Mouse (Mus musculus): ENCODE data around the gene Zfp867. TPM values are rescaled to one million over a fixed set of nuclear protein-coding genes. Genes with fewer than 3 reads are reported as not detected.

Gene Zfp867
- 3.4 and 3.8 TPM in 2 replicates for polyA plus RNA-seq (2015; fragmentation: Nextera tagmentation; extraction: Ambion mirVana)

DNA sequence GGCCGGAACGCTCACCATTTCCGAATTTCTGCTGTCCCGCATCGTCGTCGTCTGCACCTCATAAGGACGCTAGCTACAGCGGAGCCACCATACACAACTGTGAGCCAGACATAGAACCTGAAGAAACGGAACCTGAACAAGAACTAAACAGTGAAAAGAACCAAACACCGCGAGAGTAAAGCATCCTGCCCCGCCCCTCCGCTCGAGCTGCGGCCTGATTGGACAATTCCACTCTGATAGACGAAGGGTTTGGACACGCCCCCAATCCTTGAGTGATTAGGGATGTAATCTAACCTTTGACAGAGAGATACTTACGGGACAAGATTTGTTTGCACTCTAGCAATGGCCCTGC, at the start of gene Zfp867:
Zfp867 (minus strand) TSS at position 149 of the 352 bp plus-strand sequence.
- no peaks in the 10 kb centered on the region for H3K27me3 ChIP-seq (ENCODE audit: control insufficient read depth, insufficient read depth, low read length)
- DNase-seq (ENCODE audit: low spot score) = peak; percentile 90
- ATAC-seq (ENCODE audit: low FRiP score, low TSS enrichment) = peak; percentile 89
- H3K4me3 ChIP-seq (ENCODE audit: low read depth, low read length) = peak within 1 kb of the TSS; percentile 82
- peak within 1 kb of the TSS; percentile 85 for H3K27ac ChIP-seq (replicated peaks)
- no peaks in the 10 kb centered on the region for H3K9me3 ChIP-seq (ENCODE audit: control insufficient read depth, low read length)
- no peaks in the 10 kb centered on the region; the same call in 1 of the 2 replicates for H3K4me1 ChIP-seq (replicated peaks; ENCODE audit: control insufficient read depth, insufficient read depth)
- H3K36me3 ChIP-seq (ENCODE audit: control insufficient read depth, insufficient read depth, low read length) = no peaks in the 10 kb centered on the region
- H3K9ac ChIP-seq (ENCODE audit: low read length) = peak within 1 kb of the TSS; percentile 89
- 0% methylated on average over 19 of the region's 19 CpGs for WGBS
- TF ChIP-seq CTCF (IDR thresholded peaks at IDR 0.05; ENCODE audit: low read depth) (no peak), EP300 (optimal IDR thresholded peaks at IDR 0.05) (no peak)
- peak within 1 kb of the TSS; percentile 94 for H3K4me2 ChIP-seq (replicated peaks; ENCODE audit: low read depth)

DNA sequence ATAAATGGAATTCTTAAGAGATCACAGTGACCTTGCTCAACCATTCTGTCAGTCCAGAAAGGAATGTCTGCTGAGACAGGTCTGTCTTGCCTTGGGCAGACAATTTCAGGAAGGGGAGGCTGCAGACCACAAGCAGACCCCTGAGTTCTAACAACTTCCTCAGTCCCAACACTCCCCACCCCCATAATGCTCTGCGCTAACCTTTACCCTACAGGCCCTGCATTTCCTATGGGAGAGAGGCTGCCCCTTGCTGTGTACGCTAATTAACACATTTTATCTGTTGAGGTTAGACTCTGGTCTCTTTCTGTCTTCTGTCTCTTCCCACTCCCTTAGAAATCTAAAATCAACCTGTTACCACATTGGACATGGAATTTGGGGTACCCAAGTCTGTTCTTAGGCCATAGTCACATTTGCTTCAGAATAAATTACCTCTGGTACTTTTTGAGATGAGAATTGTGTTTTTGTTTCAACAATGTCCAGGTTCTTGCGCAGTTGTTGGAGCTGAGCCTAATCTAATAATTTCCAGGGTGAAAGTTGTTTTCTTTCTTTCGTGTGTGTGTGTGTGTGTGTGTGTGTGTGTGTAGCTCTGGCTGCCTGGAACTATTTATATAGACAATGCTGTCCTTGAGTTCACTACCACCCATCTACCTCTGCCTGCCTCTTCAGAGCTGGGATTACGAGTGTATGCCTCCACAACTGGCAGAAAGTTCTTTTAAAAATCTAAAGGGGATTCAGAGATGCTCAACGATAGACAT, 47.6 kb upstream of the Zfp867 start:
- H3K9me3 ChIP-seq (ENCODE audit: control insufficient read depth, low read length) = no peaks in the 10 kb centered on the region
- DNase-seq (ENCODE audit: low spot score) = no peak
- no peak for ATAC-seq (ENCODE audit: low FRiP score, low TSS enrichment)
- no peaks in the 10 kb centered on the region for H3K27me3 ChIP-seq (ENCODE audit: control insufficient read depth, insufficient read depth, low read length)
- H3K36me3 ChIP-seq (ENCODE audit: control insufficient read depth, insufficient read depth, low read length) = no peaks in the 10 kb centered on the region
- WGBS = 55% methylated on average over 6 of the region's 6 CpGs
- TF ChIP-seq CTCF (IDR thresholded peaks at IDR 0.05; ENCODE audit: low read depth) (no peak), EP300 (optimal IDR thresholded peaks at IDR 0.05) (no peak)
- no peak overlapping the region for H3K4me3 ChIP-seq (ENCODE audit: low read depth, low read length)
- no peaks in the 10 kb centered on the region for H3K4me1 ChIP-seq (replicated peaks; ENCODE audit: control insufficient read depth, insufficient read depth)
- no peak overlapping the region for H3K4me2 ChIP-seq (replicated peaks; ENCODE audit: low read depth)
- H3K27ac ChIP-seq (replicated peaks) = peak overlapping the region; percentile 75
- no peak overlapping the region for H3K9ac ChIP-seq (ENCODE audit: low read length)

DNA sequence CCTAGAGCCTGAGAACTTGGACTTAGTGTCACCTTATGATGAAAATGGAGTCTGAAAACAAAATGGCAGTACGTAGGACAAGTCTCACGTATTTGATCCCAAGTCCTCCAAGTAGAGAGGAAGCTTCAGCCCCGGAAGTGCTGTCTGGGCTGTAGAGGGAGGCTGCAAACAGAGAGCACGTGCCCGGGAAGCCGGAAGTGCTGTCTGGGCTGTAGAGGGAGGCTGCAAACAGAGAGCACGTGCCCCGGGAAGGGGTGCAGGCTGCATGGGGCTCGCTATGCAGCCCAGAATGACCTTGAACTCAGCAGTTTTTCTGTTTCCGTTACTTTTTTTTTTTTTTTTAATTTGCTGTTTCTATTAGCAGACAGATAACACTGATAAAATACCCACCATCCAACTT, 46.0 kb upstream of the Zfp867 start:
- DNase-seq (ENCODE audit: low spot score) (peak; percentile 45), ATAC-seq (ENCODE audit: low FRiP score, low TSS enrichment) (peak; percentile 62)
- 51% methylated on average over 10 of the region's 10 CpGs for WGBS

DNA sequence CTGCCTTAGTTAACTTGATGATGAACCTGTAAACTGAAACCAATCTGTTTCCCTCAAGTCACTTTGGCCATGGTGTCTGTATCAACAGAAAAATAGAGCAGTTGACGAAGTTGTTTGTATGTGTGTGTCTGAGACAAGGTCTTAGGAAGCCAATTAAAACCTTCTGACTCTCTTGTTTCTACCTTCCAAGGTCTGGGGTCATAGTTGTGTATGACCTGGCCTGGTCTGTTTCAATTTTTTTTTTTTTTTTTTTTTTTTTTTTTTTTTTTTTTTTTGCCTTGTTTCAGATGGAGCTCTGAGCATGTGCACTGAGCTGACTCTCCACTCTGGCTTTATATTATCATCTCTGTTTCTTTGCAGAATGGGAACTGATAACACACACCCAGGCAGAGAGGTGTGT, 45.2 kb upstream of the Zfp867 start:
- H3K9me3 ChIP-seq (ENCODE audit: control insufficient read depth, low read length) = no peaks in the 10 kb centered on the region
- no peak for DNase-seq (ENCODE audit: low spot score)
- TF ChIP-seq EP300 (optimal IDR thresholded peaks at IDR 0.05) (no peak), CTCF (IDR thresholded peaks at IDR 0.05; ENCODE audit: low read depth) (no peak)
- H3K4me3 ChIP-seq (ENCODE audit: low read depth, low read length) = no peak overlapping the region
- no peak overlapping the region for H3K4me2 ChIP-seq (replicated peaks; ENCODE audit: low read depth)
- no peak overlapping the region for H3K9ac ChIP-seq (ENCODE audit: low read length)
- no peak for ATAC-seq (ENCODE audit: low FRiP score, low TSS enrichment)
- no peak overlapping the region for H3K27ac ChIP-seq (replicated peaks)
- 94% methylated on average over 1 of the region's 1 CpGs for WGBS
- H3K27me3 ChIP-seq (ENCODE audit: control insufficient read depth, insufficient read depth, low read length) = no peaks in the 10 kb centered on the region
- no peaks in the 10 kb centered on the region for H3K36me3 ChIP-seq (ENCODE audit: control insufficient read depth, insufficient read depth, low read length)
- H3K4me1 ChIP-seq (replicated peaks; ENCODE audit: control insufficient read depth, insufficient read depth) = no peaks in the 10 kb centered on the region

More for the DNA sequence above, 46.0 kb upstream of the Zfp867 start:
- Histone ChIP-seq H3K27me3 (ENCODE audit: control insufficient read depth, insufficient read depth, low read length) (no peaks in the 10 kb centered on the region), H3K9me3 (ENCODE audit: control insufficient read depth, low read length) (no peaks in the 10 kb centered on the region), H3K36me3 (ENCODE audit: control insufficient read depth, insufficient read depth, low read length) (no peaks in the 10 kb centered on the region), H3K4me3 (ENCODE audit: low read depth, low read length) (no peak overlapping the region), H3K9ac (ENCODE audit: low read length) (no peak overlapping the region), H3K27ac (replicated peaks) (no peak overlapping the region), H3K4me2 (replicated peaks; ENCODE audit: low read depth) (no peak overlapping the region), H3K4me1 (replicated peaks; ENCODE audit: control insufficient read depth, insufficient read depth) (no peaks in the 10 kb centered on the region)
- TF ChIP-seq EP300 (optimal IDR thresholded peaks at IDR 0.05) (no peak), CTCF (IDR thresholded peaks at IDR 0.05; ENCODE audit: low read depth) (no peak)

DNA sequence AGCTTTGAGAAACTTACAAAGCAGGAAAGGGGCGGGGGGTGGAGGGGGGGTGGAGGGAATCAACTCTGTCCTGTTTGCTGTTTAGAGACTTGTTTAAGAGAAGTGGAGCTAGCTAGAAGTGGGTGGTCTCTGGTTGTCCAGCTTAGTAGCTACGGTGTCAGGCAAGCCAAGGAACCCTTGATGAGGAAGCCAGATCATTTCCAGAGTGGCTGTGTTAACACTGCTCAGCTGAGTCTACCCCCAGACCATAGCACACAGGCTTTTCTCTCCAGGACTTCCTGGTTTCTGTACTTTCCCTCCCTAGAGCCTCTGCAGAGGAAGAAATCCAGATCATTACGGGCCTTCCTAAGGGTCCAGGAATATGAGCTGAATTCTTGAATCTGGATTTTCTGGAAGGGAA, 42.5 kb upstream of the Zfp867 start:
- Histone ChIP-seq H3K27ac (replicated peaks) (peak overlapping the region; percentile 24; the same call in 1 of the 2 replicates), H3K36me3 (ENCODE audit: control insufficient read depth, insufficient read depth, low read length) (no peaks in the 10 kb centered on the region), H3K4me1 (replicated peaks; ENCODE audit: control insufficient read depth, insufficient read depth) (no peaks in the 10 kb centered on the region), H3K4me2 (replicated peaks; ENCODE audit: low read depth) (no peak overlapping the region), H3K9me3 (ENCODE audit: control insufficient read depth, low read length) (no peaks in the 10 kb centered on the region), H3K9ac (ENCODE audit: low read length) (no peak overlapping the region), H3K27me3 (ENCODE audit: control insufficient read depth, insufficient read depth, low read length) (no peaks in the 10 kb centered on the region), H3K4me3 (ENCODE audit: low read depth, low read length) (no peak overlapping the region)
- no peak for TF ChIP-seq CTCF (IDR thresholded peaks at IDR 0.05; ENCODE audit: low read depth)
- TF ChIP-seq EP300 (optimal IDR thresholded peaks at IDR 0.05) = no peak
- 48% methylated on average over 3 of the region's 3 CpGs for WGBS
- no peak for ATAC-seq (ENCODE audit: low FRiP score, low TSS enrichment)
- no peak for DNase-seq (ENCODE audit: low spot score)

DNA sequence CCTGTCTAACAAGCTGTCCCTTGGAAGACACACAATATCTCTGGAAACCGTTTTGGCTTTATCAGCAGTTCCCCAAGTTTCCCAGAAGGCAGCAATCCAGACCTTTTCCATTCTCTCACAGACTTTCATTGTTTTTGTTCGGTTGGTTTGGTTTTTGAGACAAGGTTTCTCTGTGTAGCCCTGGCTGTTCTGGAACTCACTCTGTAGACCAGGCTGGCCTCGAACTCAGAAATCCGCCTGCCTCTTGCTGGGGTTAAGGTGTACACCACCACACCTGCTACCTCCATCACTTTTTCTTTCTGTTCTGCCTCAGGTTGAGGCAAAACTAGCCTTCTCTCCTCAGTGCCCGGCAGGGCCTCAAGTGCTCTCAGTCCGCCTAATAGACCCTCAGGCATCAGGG, 42.1 kb upstream of the Zfp867 start:
- WGBS = 59% methylated on average over 6 of the region's 6 CpGs

More for the DNA sequence above, 42.1 kb upstream of the Zfp867 start:
- no peaks in the 10 kb centered on the region for H3K9me3 ChIP-seq (ENCODE audit: control insufficient read depth, low read length)
- H3K4me3 ChIP-seq (ENCODE audit: low read depth, low read length) = no peak overlapping the region
- no peak overlapping the region for H3K4me2 ChIP-seq (replicated peaks; ENCODE audit: low read depth)
- no peaks in the 10 kb centered on the region for H3K36me3 ChIP-seq (ENCODE audit: control insufficient read depth, insufficient read depth, low read length)
- no peaks in the 10 kb centered on the region for H3K4me1 ChIP-seq (replicated peaks; ENCODE audit: control insufficient read depth, insufficient read depth)
- no peak for DNase-seq (ENCODE audit: low spot score)
- H3K9ac ChIP-seq (ENCODE audit: low read length) = no peak overlapping the region
- ATAC-seq (ENCODE audit: low FRiP score, low TSS enrichment) = no peak
- H3K27ac ChIP-seq (replicated peaks) = no peak overlapping the region; the same call in 1 of the 2 replicates
- TF ChIP-seq CTCF (IDR thresholded peaks at IDR 0.05; ENCODE audit: low read depth) = no peak
- TF ChIP-seq EP300 (optimal IDR thresholded peaks at IDR 0.05) = no peak
- H3K27me3 ChIP-seq (ENCODE audit: control insufficient read depth, insufficient read depth, low read length) = no peaks in the 10 kb centered on the region

Data from stomach, postnatal 0 days (tissue).